Mouse (Mus musculus): ENCODE results near the gene Snx19. TPM values are rescaled to one million over a fixed set of nuclear protein-coding genes. Genes with fewer than 3 reads are reported as not detected.

Snx19 gene
- polyA plus RNA-seq, 1 experiment from 2014 or later, result 19.3 TPM

- 39% methylated on average over 2 of the region's 2 CpGs for WGBS
- Histone ChIP-seq H3K27me3 (ENCODE audit: control insufficient read depth, insufficient read depth, low read length) (no peaks in the 10 kb centered on the region), H3K27ac (replicated peaks in 1 of 2; ENCODE audit: control insufficient read depth in 1 of 2, insufficient read depth in 1 of 2, low read depth in 2 of 2, low read length in 2 of 2) (no peak overlapping the region), H3K4me3 (ENCODE audit: control insufficient read depth in 1 of 2, insufficient read depth in 1 of 2, low read depth in 1 of 2, low read length in 2 of 2) (no peak overlapping the region), H3K36me3 (ENCODE audit: control insufficient read depth, insufficient read depth, low read length) (peaks cover 74% of the 10 kb centered on the region), H3K9ac (ENCODE audit: low read length) (0 out of 2 replicates have a peak overlapping the region, but pooled peaks have one; percentile 31), H3K4me1 (ENCODE audit: control insufficient read depth in 2 of 2, insufficient read depth in 2 of 2, low read length in 2 of 2) (peaks cover 8 to 12% of the 10 kb centered on the region in 2 experiments), H3K9me3 (ENCODE audit: control insufficient read depth, low read length) (no peaks in the 10 kb centered on the region), H3K4me2 (ENCODE audit: low read length) (no peak overlapping the region)
- no peak for ATAC-seq (ENCODE audit: insufficient number of reproducible peaks, insufficient read depth, low FRiP score, low read depth)
Measured at GRCm38 (mm10) chr9:30449862-30450261, 23.0 kb downstream of the Snx19 start.

DNA sequence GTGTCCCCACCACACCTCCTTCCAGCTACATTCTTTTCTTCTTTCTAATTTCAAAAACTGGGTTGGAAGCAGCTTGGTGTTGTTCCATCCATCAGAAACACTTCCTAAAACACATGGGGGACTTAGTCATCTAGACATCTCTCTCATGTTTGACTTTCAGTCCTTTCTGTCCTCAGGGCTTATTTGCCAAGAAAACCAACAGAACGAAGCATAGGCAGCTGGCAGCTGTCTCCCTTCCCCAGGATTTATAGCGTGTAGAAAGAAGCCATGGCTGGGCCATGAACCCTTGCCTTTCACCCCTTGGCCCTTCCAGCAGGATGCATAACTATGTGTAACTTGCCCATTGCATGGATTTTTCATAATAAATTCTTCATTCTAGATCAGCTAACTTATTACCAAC lies 23.9 kb downstream of the Snx19 start:
- H3K27ac ChIP-seq (replicated peaks in 1 of 2; ENCODE audit: control insufficient read depth in 1 of 2, insufficient read depth in 1 of 2, low read depth in 2 of 2, low read length in 2 of 2), result no peak overlapping the region
- H3K9me3 ChIP-seq (ENCODE audit: control insufficient read depth, low read length), result no peaks in the 10 kb centered on the region
- peaks cover 75% of the 10 kb centered on the region for H3K36me3 ChIP-seq (ENCODE audit: control insufficient read depth, insufficient read depth, low read length)
- no peaks in the 10 kb centered on the region for H3K27me3 ChIP-seq (ENCODE audit: control insufficient read depth, insufficient read depth, low read length)
- ATAC-seq (ENCODE audit: insufficient number of reproducible peaks, insufficient read depth, low FRiP score, low read depth), result no peak
- H3K4me2 ChIP-seq (ENCODE audit: low read length), result no peak overlapping the region
- no peak overlapping the region for H3K4me3 ChIP-seq (ENCODE audit: control insufficient read depth in 1 of 2, insufficient read depth in 1 of 2, low read depth in 1 of 2, low read length in 2 of 2)
- peaks cover under 1 to 4% of the 10 kb centered on the region in 2 experiments; a peak in 3 of 4 replicates for H3K4me1 ChIP-seq (ENCODE audit: control insufficient read depth in 2 of 2, insufficient read depth in 2 of 2, low read length in 2 of 2)
- 85% methylated on average over 2 of the region's 2 CpGs for WGBS
- no peak overlapping the region for H3K9ac ChIP-seq (ENCODE audit: low read length)

DNA sequence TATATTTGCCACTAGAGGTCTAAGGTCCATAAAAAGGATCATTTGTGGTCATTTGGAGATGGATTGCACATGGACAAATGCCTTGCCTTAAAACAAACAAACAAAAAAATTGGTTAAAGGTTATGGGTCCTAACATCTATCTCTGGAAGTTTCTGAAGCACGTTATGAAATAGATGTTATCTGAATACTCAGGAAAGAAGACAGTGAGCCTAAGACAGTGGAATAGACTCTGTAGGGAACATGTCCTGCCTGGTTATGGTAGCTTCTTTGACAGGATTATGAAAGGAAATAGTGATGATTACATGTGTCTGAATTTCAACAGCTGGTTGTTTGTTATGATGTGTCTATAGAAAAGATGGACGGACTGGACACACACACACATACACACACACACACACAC lies 27.6 kb downstream of the Snx19 start:
- peaks cover 2 to 12% of the 10 kb centered on the region in 2 experiments for H3K4me1 ChIP-seq (ENCODE audit: control insufficient read depth in 2 of 2, insufficient read depth in 2 of 2, low read length in 2 of 2)
- no peak overlapping the region for H3K4me2 ChIP-seq (ENCODE audit: low read length)
- no peak overlapping the region for H3K27ac ChIP-seq (replicated peaks in 1 of 2; ENCODE audit: control insufficient read depth in 1 of 2, insufficient read depth in 1 of 2, low read depth in 2 of 2, low read length in 2 of 2)
- H3K27me3 ChIP-seq (ENCODE audit: control insufficient read depth, insufficient read depth, low read length), result no peaks in the 10 kb centered on the region
- 79% methylated on average over 2 of the region's 2 CpGs for WGBS
- ATAC-seq (ENCODE audit: insufficient number of reproducible peaks, insufficient read depth, low FRiP score, low read depth), result no peak
- H3K9ac ChIP-seq (ENCODE audit: low read length), result no peak overlapping the region
- H3K36me3 ChIP-seq (ENCODE audit: control insufficient read depth, insufficient read depth, low read length), result peaks cover 52% of the 10 kb centered on the region
- no peaks in the 10 kb centered on the region for H3K9me3 ChIP-seq (ENCODE audit: control insufficient read depth, low read length)
- H3K4me3 ChIP-seq (ENCODE audit: control insufficient read depth in 1 of 2, insufficient read depth in 1 of 2, low read depth in 1 of 2, low read length in 2 of 2), result no peak overlapping the region

- WGBS, result 59% methylated on average over 6 of the region's 6 CpGs
- Histone ChIP-seq H3K27ac (replicated peaks in 1 of 2; ENCODE audit: control insufficient read depth in 1 of 2, insufficient read depth in 1 of 2, low read depth in 2 of 2, low read length in 2 of 2) (no peak overlapping the region), H3K4me2 (ENCODE audit: low read length) (no peak overlapping the region), H3K27me3 (ENCODE audit: control insufficient read depth, insufficient read depth, low read length) (no peaks in the 10 kb centered on the region), H3K36me3 (ENCODE audit: control insufficient read depth, insufficient read depth, low read length) (peaks cover 35% of the 10 kb centered on the region), H3K9me3 (ENCODE audit: control insufficient read depth, low read length) (no peaks in the 10 kb centered on the region), H3K4me1 (ENCODE audit: control insufficient read depth in 2 of 2, insufficient read depth in 2 of 2, low read length in 2 of 2) (peaks cover 13 to 30% of the 10 kb centered on the region in 2 experiments), H3K4me3 (ENCODE audit: control insufficient read depth in 1 of 2, insufficient read depth in 1 of 2, low read depth in 1 of 2, low read length in 2 of 2) (no peak overlapping the region), H3K9ac (ENCODE audit: low read length) (no peak overlapping the region)
- ATAC-seq (ENCODE audit: insufficient number of reproducible peaks, insufficient read depth, low FRiP score, low read depth), result no peak
Measured at GRCm38 (mm10) chr9:30456250-30456649, 29.3 kb downstream of the Snx19 start.

GRCm38 (mm10) chr9:30460501-30460900 lies 33.6 kb downstream of the Snx19 start:
- 11% methylated on average over 8 of the region's 8 CpGs for WGBS
- no peak overlapping the region for H3K9ac ChIP-seq (ENCODE audit: low read length)
- H3K4me3 ChIP-seq (ENCODE audit: control insufficient read depth in 1 of 2, insufficient read depth in 1 of 2, low read depth in 1 of 2, low read length in 2 of 2), result no peak overlapping the region
- ATAC-seq (ENCODE audit: insufficient number of reproducible peaks, insufficient read depth, low FRiP score, low read depth), result peak; percentile 60
- no peaks in the 10 kb centered on the region for H3K9me3 ChIP-seq (ENCODE audit: control insufficient read depth, low read length)
- peaks cover 16 to 34% of the 10 kb centered on the region in 2 experiments for H3K4me1 ChIP-seq (ENCODE audit: control insufficient read depth in 2 of 2, insufficient read depth in 2 of 2, low read length in 2 of 2)
- peak overlapping the region; percentile 24 for H3K4me2 ChIP-seq (ENCODE audit: low read length)
- H3K36me3 ChIP-seq (ENCODE audit: control insufficient read depth, insufficient read depth, low read length), result peaks cover 43% of the 10 kb centered on the region
- peak overlapping the region; percentile 55 to 79 for H3K27ac ChIP-seq (replicated peaks in 1 of 2; ENCODE audit: control insufficient read depth in 1 of 2, insufficient read depth in 1 of 2, low read depth in 2 of 2, low read length in 2 of 2)
- no peaks in the 10 kb centered on the region for H3K27me3 ChIP-seq (ENCODE audit: control insufficient read depth, insufficient read depth, low read length)

DNA sequence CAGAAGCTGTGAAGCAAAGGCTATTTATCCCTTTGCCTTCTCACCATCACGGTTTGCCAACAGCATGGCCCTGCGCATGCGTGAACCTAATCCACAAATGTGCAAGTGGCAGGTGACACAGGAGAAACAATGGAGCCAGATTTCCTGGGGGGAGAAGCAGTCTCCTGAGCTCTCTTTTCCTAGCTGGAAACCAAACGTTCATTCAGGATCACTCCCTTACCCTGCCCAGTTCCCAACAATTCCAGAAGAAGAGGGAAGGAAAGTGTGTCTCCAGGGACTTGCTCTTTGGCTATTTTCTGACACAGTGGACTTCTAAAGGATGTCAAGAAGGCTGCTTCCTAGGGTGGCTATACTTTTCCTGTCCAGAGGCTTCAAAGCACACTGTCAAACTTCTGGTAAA lies 37.8 kb downstream of the Snx19 start:
- Histone ChIP-seq H3K4me2 (ENCODE audit: low read length) (no peak overlapping the region), H3K27ac (replicated peaks in 1 of 2; ENCODE audit: control insufficient read depth in 1 of 2, insufficient read depth in 1 of 2, low read depth in 2 of 2, low read length in 2 of 2) (peak overlapping the region in 1 of 2 experiments; percentile 55; a peak in 2 of 4 replicates), H3K36me3 (ENCODE audit: control insufficient read depth, insufficient read depth, low read length) (peaks cover 61% of the 10 kb centered on the region), H3K4me3 (ENCODE audit: control insufficient read depth in 1 of 2, insufficient read depth in 1 of 2, low read depth in 1 of 2, low read length in 2 of 2) (no peak overlapping the region), H3K4me1 (ENCODE audit: control insufficient read depth in 2 of 2, insufficient read depth in 2 of 2, low read length in 2 of 2) (peaks cover 12 to 20% of the 10 kb centered on the region in 2 experiments), H3K27me3 (ENCODE audit: control insufficient read depth, insufficient read depth, low read length) (no peaks in the 10 kb centered on the region), H3K9ac (ENCODE audit: low read length) (no peak overlapping the region), H3K9me3 (ENCODE audit: control insufficient read depth, low read length) (no peaks in the 10 kb centered on the region)
- WGBS, result 67% methylated on average over 4 of the region's 4 CpGs
- no peak for ATAC-seq (ENCODE audit: insufficient number of reproducible peaks, insufficient read depth, low FRiP score, low read depth)

- no peak overlapping the region for H3K4me2 ChIP-seq (ENCODE audit: low read length)
- H3K4me1 ChIP-seq (ENCODE audit: control insufficient read depth in 2 of 2, insufficient read depth in 2 of 2, low read length in 2 of 2), result peaks cover 6 to 11% of the 10 kb centered on the region in 2 experiments; a peak in 3 of 4 replicates
- no peak overlapping the region for H3K4me3 ChIP-seq (ENCODE audit: control insufficient read depth in 1 of 2, insufficient read depth in 1 of 2, low read depth in 1 of 2, low read length in 2 of 2)
- no peak overlapping the region for H3K9ac ChIP-seq (ENCODE audit: low read length)
- no peaks in the 10 kb centered on the region for H3K27me3 ChIP-seq (ENCODE audit: control insufficient read depth, insufficient read depth, low read length)
- ATAC-seq (ENCODE audit: insufficient number of reproducible peaks, insufficient read depth, low FRiP score, low read depth), result no peak
- no peaks in the 10 kb centered on the region for H3K36me3 ChIP-seq (ENCODE audit: control insufficient read depth, insufficient read depth, low read length)
- WGBS, result 67% methylated on average over 4 of the region's 4 CpGs
- H3K27ac ChIP-seq (replicated peaks in 1 of 2; ENCODE audit: control insufficient read depth in 1 of 2, insufficient read depth in 1 of 2, low read depth in 2 of 2, low read length in 2 of 2), result no peak overlapping the region
- H3K9me3 ChIP-seq (ENCODE audit: control insufficient read depth, low read length), result no peaks in the 10 kb centered on the region
Measured at GRCm38 (mm10) chr9:30480043-30480442, 53.1 kb downstream of the Snx19 start.

- ATAC-seq (ENCODE audit: insufficient number of reproducible peaks, insufficient read depth, low FRiP score, low read depth), result peak; percentile 65; the same call in 1 of the 2 replicates
Measured at GRCm38 (mm10) chr9:30480464-30480863, 53.6 kb downstream of the Snx19 start.

More at GRCm38 (mm10) chr9:30480464-30480863, 53.6 kb downstream of the Snx19 start:
- Histone ChIP-seq H3K4me2 (ENCODE audit: low read length) (no peak overlapping the region), H3K27me3 (ENCODE audit: control insufficient read depth, insufficient read depth, low read length) (no peaks in the 10 kb centered on the region), H3K27ac (replicated peaks in 1 of 2; ENCODE audit: control insufficient read depth in 1 of 2, insufficient read depth in 1 of 2, low read depth in 2 of 2, low read length in 2 of 2) (no peak overlapping the region), H3K9ac (ENCODE audit: low read length) (no peak overlapping the region), H3K36me3 (ENCODE audit: control insufficient read depth, insufficient read depth, low read length) (no peaks in the 10 kb centered on the region), H3K4me3 (ENCODE audit: control insufficient read depth in 1 of 2, insufficient read depth in 1 of 2, low read depth in 1 of 2, low read length in 2 of 2) (no peak overlapping the region), H3K4me1 (ENCODE audit: control insufficient read depth in 2 of 2, insufficient read depth in 2 of 2, low read length in 2 of 2) (peaks cover 6 to 11% of the 10 kb centered on the region in 2 experiments; a peak in 3 of 4 replicates), H3K9me3 (ENCODE audit: control insufficient read depth, low read length) (no peaks in the 10 kb centered on the region)
- WGBS, result 2% methylated on average over 6 of the region's 6 CpGs

All from heart, embryonic 14.5 days (tissue).